Mouse (Mus musculus) limb, embryonic 14.5 days (tissue): ENCODE data around the gene Dpp9. TPM values are rescaled to one million over a fixed set of nuclear protein-coding genes. Genes with fewer than 3 reads are reported as not detected.

Experiments
- ATAC-seq: fragments of 200-750 bp; cut with Nextera tagmentation; 2 replicates; pipeline ENCODE4 v1.8.0; 2017; ENCODE audit warnings: low read depth, moderate number of reproducible peaks, moderate TSS enrichment; ENCODE audit not compliant: low FRiP score
- DNase-seq: peaks from one replicate; pipeline ENCODE4 v3.0.0-alpha.2; 2015; ENCODE audit warnings: low spot score
- H3K27ac ChIP-seq: fragments of 300-500 bp; sonication (generic); replicated peaks from 2 replicates; pipeline ENCODE4 v1.5.1; 2014; ENCODE audit warnings: low read depth, mild to moderate bottlenecking, low read length, moderate library complexity, mixed read lengths
- H3K27me3 ChIP-seq: fragments of 300-500 bp; sonication (generic); 2 replicates; pipeline ENCODE4 v1.6.1; 2014; ENCODE audit warnings: low read length, mixed read lengths; ENCODE audit not compliant: control insufficient read depth, insufficient read depth
- H3K36me3 ChIP-seq: fragments of 300-500 bp; sonication (generic); 2 replicates; pipeline ENCODE4 v1.6.1; 2014; ENCODE audit warnings: mild to moderate bottlenecking, low read length, moderate library complexity, mixed read lengths; ENCODE audit not compliant: control insufficient read depth, insufficient read depth
- H3K4me1 ChIP-seq: fragments of 300-500 bp; sonication (generic); 2 replicates; pipeline ENCODE4 v1.6.1; 2014; ENCODE audit warnings: antibody characterized with exemption, low read length, mixed read lengths; ENCODE audit not compliant: control insufficient read depth, insufficient read depth
- H3K4me2 ChIP-seq: fragments of 300-500 bp; sonication (generic); replicated peaks from 2 replicates; pipeline ENCODE4 v1.6.1; 2014; ENCODE audit warnings: low read depth, mild to moderate bottlenecking, low read length, moderate library complexity; ENCODE audit not compliant: severe bottlenecking
- H3K4me3 ChIP-seq: fragments of 300-500 bp; sonication (generic); replicated peaks from 2 replicates; pipeline ENCODE4 v1.5.1; 2014; ENCODE audit warnings: low read length
- H3K9ac ChIP-seq: fragments of 300-500 bp; sonication (generic); 2 replicates; pipeline ENCODE4 v1.6.1; 2014; ENCODE audit warnings: mild to moderate bottlenecking, low read depth, low read length, moderate library complexity; ENCODE audit not compliant: severe bottlenecking
- H3K9me3 ChIP-seq: fragments of 300-500 bp; sonication (generic); 2 replicates; pipeline ENCODE4 v1.6.1; 2016; ENCODE audit warnings: low read length; ENCODE audit not compliant: control insufficient read depth
- POLR2A ChIP-seq: fragments of 200-500 bp; IDR thresholded peaks from 2 replicates; pipeline ENCODE4 v1.8.0; 2012; ENCODE audit warnings: inconsistent platforms, mild to moderate bottlenecking, moderate library complexity, borderline replicate concordance; ENCODE audit not compliant: insufficient read depth, insufficient read length; ENCODE audit errors: extremely low read depth
- WGBS: fragments of 180-500 bp; shearing (Covaris S2); extraction: QIAGEN DNeasy Blood & Tissue Kit; methylation state at CpG from one replicate; pipeline ENCODE4 v1.1.7; 2014; 5-methylcytosine and 5-hydroxymethylcytosine counted together
- polyA plus RNA-seq, 2 experiments: library from polyadenylated mRNA; depleted of rRNA in 1 of 2; stranded (reverse) in 1 of 2; unstranded in 1 of 2; fragments of >200 nt; fragmentation: Nextera tagmentation in 1 of 2; extraction: Ambion mirVana in 1 of 2; gene quantifications; 2 replicates each; pipeline versions ENCODE4 v1.2.1 to v1.2.3; 2012 to 2014

Gene Dpp9
- polyA plus RNA-seq, 2 experiments: 33.9 to 54.3 TPM

- 93% methylated on average over 8 of the region's 10 CpGs for WGBS
- Histone ChIP-seq H3K4me1 (no peaks in the 10 kb centered on the region), H3K27ac (no peak overlapping the region), H3K36me3 (peaks cover 97% of the 10 kb centered on the region), H3K27me3 (no peaks in the 10 kb centered on the region), H3K9me3 (no peaks in the 10 kb centered on the region), H3K9ac (no peak overlapping the region), H3K4me2 (no peak overlapping the region), H3K4me3 (no peak overlapping the region)
- DNase-seq (no peak), ATAC-seq (no peak)
- TF ChIP-seq POLR2A: no peak
Observed at GRCm38 (mm10) chr17:56206276-56206884, 12.3 kb downstream of the Dpp9 start.

GRCm38 (mm10) chr17:56203729-56204128 is 15.0 kb downstream of the Dpp9 start:
- no peak for TF ChIP-seq POLR2A
- Histone ChIP-seq H3K9ac (no peak overlapping the region), H3K4me1 (no peaks in the 10 kb centered on the region), H3K9me3 (no peaks in the 10 kb centered on the region), H3K27me3 (no peaks in the 10 kb centered on the region), H3K36me3 (peaks cover 91% of the 10 kb centered on the region), H3K4me2 (no peak overlapping the region), H3K4me3 (no peak overlapping the region), H3K27ac (no peak overlapping the region)
- no peak for ATAC-seq
- WGBS: 61% methylated on average over 3 of the region's 3 CpGs
- peak; percentile 10 for DNase-seq

GRCm38 (mm10) chr17:56202476-56202875 is 16.2 kb downstream of the Dpp9 start:
- H3K36me3 ChIP-seq: peaks cover 91% of the 10 kb centered on the region
- H3K4me2 ChIP-seq: no peak overlapping the region
- no peak overlapping the region for H3K27ac ChIP-seq
- TF ChIP-seq POLR2A: no peak
- no peak overlapping the region for H3K9ac ChIP-seq
- no peaks in the 10 kb centered on the region for H3K9me3 ChIP-seq
- ATAC-seq (no peak), DNase-seq (no peak)
- no peak overlapping the region for H3K4me3 ChIP-seq
- WGBS: 93% methylated on average over 8 of the region's 8 CpGs
- no peaks in the 10 kb centered on the region for H3K4me1 ChIP-seq
- H3K27me3 ChIP-seq: no peaks in the 10 kb centered on the region

GRCm38 (mm10) chr17:56201642-56202041 is 17.1 kb downstream of the Dpp9 start:
- Histone ChIP-seq H3K27ac (no peak overlapping the region), H3K36me3 (peaks cover 93% of the 10 kb centered on the region), H3K4me3 (no peak overlapping the region), H3K27me3 (no peaks in the 10 kb centered on the region), H3K4me2 (no peak overlapping the region), H3K9ac (no peak overlapping the region), H3K9me3 (no peaks in the 10 kb centered on the region), H3K4me1 (no peaks in the 10 kb centered on the region)
- DNase-seq (no peak), ATAC-seq (no peak)
- 65% methylated on average over 3 of the region's 3 CpGs for WGBS
- no peak for TF ChIP-seq POLR2A

- Histone ChIP-seq H3K9ac (no peak overlapping the region), H3K4me3 (no peak overlapping the region), H3K4me2 (no peak overlapping the region), H3K9me3 (no peaks in the 10 kb centered on the region), H3K36me3 (peaks cover 94% of the 10 kb centered on the region), H3K4me1 (no peaks in the 10 kb centered on the region), H3K27ac (no peak overlapping the region), H3K27me3 (no peaks in the 10 kb centered on the region)
- DNase-seq: no peak
- 85% methylated on average over 9 of the region's 9 CpGs for WGBS
- ATAC-seq: no peak
- TF ChIP-seq POLR2A: no peak
Observed at GRCm38 (mm10) chr17:56200586-56200985, 18.1 kb downstream of the Dpp9 start.

- Histone ChIP-seq H3K27me3 (no peaks in the 10 kb centered on the region), H3K9me3 (no peaks in the 10 kb centered on the region), H3K4me1 (no peaks in the 10 kb centered on the region), H3K4me3 (no peak overlapping the region), H3K4me2 (no peak overlapping the region), H3K36me3 (peaks cover 89% of the 10 kb centered on the region), H3K27ac (no peak overlapping the region), H3K9ac (no peak overlapping the region)
- no peak for TF ChIP-seq POLR2A
- DNase-seq (no peak), ATAC-seq (no peak)
- WGBS: 76% methylated on average over 2 of the region's 2 CpGs
Observed at GRCm38 (mm10) chr17:56196860-56197259, 21.8 kb downstream of the Dpp9 start.
